Comparison of ENCODE assay signal across 21 mouse cellular contexts in the genomic region with DNA sequence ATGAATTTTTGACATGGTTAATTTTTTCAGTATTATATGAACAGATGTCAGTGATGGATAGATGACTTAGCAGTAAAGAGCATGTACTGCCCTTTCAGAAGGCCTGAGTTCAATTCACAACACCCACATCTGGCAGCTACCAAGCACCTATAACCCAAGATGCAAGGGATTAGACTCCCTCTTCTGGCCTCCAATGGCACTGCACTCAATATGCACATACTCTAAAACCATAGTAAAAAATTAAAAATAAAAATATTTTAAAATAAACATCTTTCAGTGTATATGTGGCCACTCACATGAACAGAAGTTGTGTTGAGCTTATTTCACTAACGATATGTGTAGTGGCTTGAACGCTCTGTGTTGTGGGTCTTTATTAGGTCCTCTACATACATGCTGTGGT.
A peak's percentile ranks its signal among the peaks of the same experiment; 100 is the strongest.
DNase-seq lines count a peak whose midpoint lies in the region; TF ChIP-seq lines count a peak whose summit lies in the region.
"Had no signal": no experiment of that assay in that cellular context is flagged by ENCODE, and none has a peak within 500 bp of the region (broad histone marks: within the 10 kb centered on the region; RNA-seq: fewer than 3 reads in every experiment).

No protein-coding gene starts in this region.

- peak; percentile 33 for DNase-seq in heart, adult 11 months
- DNase-seq in heart, postnatal 14 days: no peak
- no peak for DNase-seq in layer of hippocampus, adult 2 months (ENCODE audit: low spot score in 2 of 2)
- DNase-seq in layer of hippocampus, postnatal 25 days (ENCODE audit: extremely low spot score in 1 of 2, low spot score in 1 of 2): no peak
- peak; percentile 5 for DNase-seq in ZHBTc4 (ENCODE audit: low read depth, low spot score)
- no peak for DNase-seq in adrenal gland, postnatal 36 days
- DNase-seq: adrenal gland, postnatal 25 days; cerebellum, adult 11 months; cerebellum, postnatal 10 days; gastrocnemius, postnatal 36 days; heart, postnatal 10 days; kidney, adult 8-10 months; kidney, postnatal 36 days; left cerebral cortex, postnatal 4 days; lung, postnatal 10 days; right cerebral cortex, postnatal 25 days; spleen, adult 18-20 months had no signal

- no peaks in the 10 kb centered on the region for H3K4me1 ChIP-seq in E14TG2a.4 (replicated peaks; ENCODE audit: low read depth, low read length)
- H3K4me1 ChIP-seq: limb, embryonic 15.5 days; midbrain, embryonic 12.5 days; neural tube, embryonic 12.5 days had no signal

- no peak overlapping the region for H3K27ac ChIP-seq in layer of hippocampus, adult 2 months
- H3K27ac ChIP-seq: limb, embryonic 15.5 days; midbrain, embryonic 12.5 days; neural tube, embryonic 12.5 days had no signal

- H3K27me3 ChIP-seq in E14TG2a.4 (ENCODE audit: insufficient read depth, low read length): peaks cover 8% of the 10 kb centered on the region; the same call in 1 of the 2 replicates
- H3K27me3 ChIP-seq: midbrain, embryonic 12.5 days; neural tube, embryonic 12.5 days had no signal

- H3K9me3 ChIP-seq in E14TG2a.4 (ENCODE audit: low read length): no peaks in the 10 kb centered on the region
- H3K9me3 ChIP-seq: limb, embryonic 15.5 days; neural tube, embryonic 12.5 days had no signal

- no peak overlapping the region for H3K4me3 ChIP-seq in layer of hippocampus, adult 2 months
- H3K4me3 ChIP-seq in E14TG2a.4 (replicated peaks; ENCODE audit: low read length): no peak overlapping the region
- H3K4me3 ChIP-seq: limb, embryonic 15.5 days; midbrain, embryonic 12.5 days; neural tube, embryonic 12.5 days had no signal

- no peaks in the 10 kb centered on the region for H3K36me3 ChIP-seq in E14TG2a.4 (ENCODE audit: insufficient read depth, low read length)
- H3K36me3 ChIP-seq: limb, embryonic 15.5 days; midbrain, embryonic 12.5 days; neural tube, embryonic 12.5 days had no signal

- intact Hi-C loops in heart, postnatal 14 days (cut with DNase I): no loop called here

- peak; percentile 46 for TF ChIP-seq CTCF in layer of hippocampus, adult 2 months (conservative IDR thresholded peaks at IDR 0.05)
- peak; percentile 51 for TF ChIP-seq CTCF in E14TG2a.4 (conservative IDR thresholded peaks at IDR 0.05; ENCODE audit: low read length)

Comparison
In these comparisons a context has a peak if more than half of its experiments do, and no peak if none do; other contexts are left out.
1. DNase-seq: peak in heart, adult 11 months (single experiment) and ZHBTc4 (single experiment); none in heart, postnatal 14 days (0 of 2), layer of hippocampus, adult 2 months (0 of 2), layer of hippocampus, postnatal 25 days (0 of 2) and adrenal gland, postnatal 36 days (0 of 2).